Mouse (Mus musculus) macrophage (primary cell): Measurements from ENCODE around the gene Myo1e. TPM values are rescaled to one million over a fixed set of nuclear protein-coding genes. Genes with fewer than 3 reads are reported as not detected.
A peak's percentile ranks its signal among the peaks of the same experiment; 100 is the strongest.

Experiments
- H3K27ac ChIP-seq: fragments of 350-480 bp; formaldehyde crosslinking; 2 replicates; pipeline ENCODE4 v1.9.0; 2021
- H3K36me3 ChIP-seq: fragments of 350-480 bp; formaldehyde crosslinking; 2 replicates; pipeline ENCODE4 v1.9.0; 2021; ENCODE audit errors: inconsistent target
- H3K4me3 ChIP-seq: fragments of 350-480 bp; formaldehyde crosslinking; 2 replicates; pipeline ENCODE4 v1.9.0; 2021; ENCODE audit errors: inconsistent target
- H3K79me2 ChIP-seq: fragments of 350-480 bp; formaldehyde crosslinking; 2 replicates; pipeline ENCODE4 v1.9.0; 2021; ENCODE audit errors: inconsistent target
- WGBS: methylation state at CpG from one replicate; pipeline ENCODE4 v1.1.7; 2026; ENCODE audit warnings: inconsistent platforms; ENCODE audit not compliant: missing documents; 5-methylcytosine and 5-hydroxymethylcytosine counted together
- polyA plus RNA-seq: library from polyadenylated mRNA; stranded (reverse); fragments of 250-400 nt; gene quantifications from 3 replicates; pipeline ENCODE4 v1.2.4, GENCODE M21; 2018; ENCODE audit warnings: inconsistent platforms

Gene Myo1e
- polyA plus RNA-seq, 1 experiment from 2014 or later: 98.2 TPM

GRCm38 (mm10) chr9:70207981-70208521 lies 901 bp downstream of the Myo1e start:
- Histone ChIP-seq H3K27ac (no peak overlapping the region; the same call in 1 of the 2 replicates), H3K4me3 (peak overlapping the region; percentile 74), H3K36me3 (no peaks in the 10 kb centered on the region), H3K79me2 (peaks cover 55% of the 10 kb centered on the region)
- 2% methylated on average over 26 of the region's 26 CpGs for WGBS

DNA sequence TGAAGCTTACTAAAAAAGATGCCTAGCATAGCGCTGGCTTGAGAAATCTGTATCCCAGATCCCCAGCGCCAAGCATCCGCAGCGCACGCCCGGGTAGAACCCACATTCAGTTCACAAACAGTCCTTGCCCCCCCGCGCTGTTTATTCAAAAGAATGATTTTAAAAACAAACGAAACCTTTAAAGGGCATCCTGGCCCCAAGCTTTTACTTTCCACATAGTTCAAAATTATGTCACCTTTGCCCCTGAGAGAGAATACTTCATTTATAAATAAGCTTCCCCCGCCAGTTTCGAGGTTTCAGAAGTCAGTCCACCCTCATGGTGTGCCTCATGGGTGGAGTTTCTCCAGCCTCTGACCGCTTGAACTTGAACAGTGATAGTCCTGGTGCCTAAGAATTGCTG lies 1.6 kb downstream of the Myo1e start:
- Histone ChIP-seq H3K4me3 (peak overlapping the region; percentile 74), H3K27ac (no peak overlapping the region), H3K36me3 (no peaks in the 10 kb centered on the region), H3K79me2 (peaks cover 62% of the 10 kb centered on the region)
- WGBS: 54% methylated on average over 12 of the region's 12 CpGs

GRCm38 (mm10) chr9:70209296-70210049 lies 2.3 kb downstream of the Myo1e start:
- H3K79me2 ChIP-seq: peaks cover 69% of the 10 kb centered on the region
- no peak overlapping the region; the same call in 1 of the 2 replicates for H3K4me3 ChIP-seq
- H3K36me3 ChIP-seq: no peaks in the 10 kb centered on the region
- no peak overlapping the region for H3K27ac ChIP-seq
- WGBS: 81% methylated on average over 8 of the region's 8 CpGs

DNA sequence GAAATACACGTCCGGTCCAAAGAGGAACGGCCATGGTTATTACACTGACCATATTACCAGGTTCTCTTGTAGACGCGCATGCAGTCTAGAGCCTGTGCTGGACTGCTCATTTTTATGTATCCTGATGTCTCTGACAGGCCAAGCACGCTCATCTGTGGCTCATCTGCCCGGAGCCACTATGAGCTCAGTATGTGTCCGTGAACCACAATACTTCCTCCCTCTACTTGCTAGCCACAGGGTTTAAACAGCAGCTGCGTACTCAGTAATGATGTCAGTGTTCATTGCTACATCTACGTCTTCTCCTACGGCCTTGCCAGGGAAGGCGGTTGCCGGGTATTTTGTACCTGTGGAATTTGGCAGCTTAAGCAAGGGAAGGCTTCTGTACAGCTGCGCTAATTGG lies 4.5 kb downstream of the Myo1e start:
- Histone ChIP-seq H3K36me3 (no peaks in the 10 kb centered on the region), H3K79me2 (peaks cover 91% of the 10 kb centered on the region), H3K4me3 (no peak overlapping the region), H3K27ac (no peak overlapping the region)
- WGBS: 60% methylated on average over 14 of the region's 14 CpGs

GRCm38 (mm10) chr9:70216517-70216916 lies 9.4 kb downstream of the Myo1e start:
- 82% methylated on average over 6 of the region's 6 CpGs for WGBS
- H3K4me3 ChIP-seq: no peak overlapping the region
- peaks cover 100% of the 10 kb centered on the region for H3K79me2 ChIP-seq
- H3K27ac ChIP-seq: no peak overlapping the region
- H3K36me3 ChIP-seq: no peaks in the 10 kb centered on the region

GRCm38 (mm10) chr9:70219295-70219931 lies 12.3 kb downstream of the Myo1e start:
- WGBS: 66% methylated on average over 6 of the region's 6 CpGs

GRCm38 (mm10) chr9:70220461-70221170 lies 13.5 kb downstream of the Myo1e start:
- H3K36me3 ChIP-seq: no peaks in the 10 kb centered on the region
- H3K79me2 ChIP-seq: peaks cover 99% of the 10 kb centered on the region
- WGBS: 75% methylated on average over 6 of the region's 7 CpGs
- H3K4me3 ChIP-seq: no peak overlapping the region
- no peak overlapping the region for H3K27ac ChIP-seq

More at GRCm38 (mm10) chr9:70219295-70219931, 12.3 kb downstream of the Myo1e start:
- H3K36me3 ChIP-seq: no peaks in the 10 kb centered on the region
- no peak overlapping the region for H3K27ac ChIP-seq
- no peak overlapping the region for H3K4me3 ChIP-seq
- peaks cover 99% of the 10 kb centered on the region for H3K79me2 ChIP-seq

DNA sequence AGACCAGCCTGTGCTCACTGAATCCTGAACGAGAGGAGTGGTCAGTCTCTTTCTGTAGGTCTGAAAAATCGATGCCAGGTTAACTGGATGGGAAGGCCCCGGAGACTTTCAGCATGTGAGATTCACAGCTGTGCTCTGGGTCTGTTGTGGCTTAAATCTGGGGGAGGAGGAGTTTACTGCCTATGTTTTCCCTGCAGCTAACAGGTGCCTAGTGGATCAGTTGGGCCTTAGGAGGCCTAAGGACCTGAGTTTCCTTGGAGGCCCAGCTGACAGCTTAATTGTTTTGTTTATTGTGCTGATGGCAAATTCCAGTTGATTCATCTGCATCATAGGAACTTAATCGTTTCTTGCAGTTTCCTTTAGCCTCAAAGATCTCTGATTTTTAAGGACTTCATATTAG lies 16.0 kb downstream of the Myo1e start:
- Histone ChIP-seq H3K4me3 (no peak overlapping the region), H3K27ac (no peak overlapping the region), H3K36me3 (no peaks in the 10 kb centered on the region), H3K79me2 (peaks cover 99% of the 10 kb centered on the region)
- 96% methylated on average over 4 of the region's 4 CpGs for WGBS

DNA sequence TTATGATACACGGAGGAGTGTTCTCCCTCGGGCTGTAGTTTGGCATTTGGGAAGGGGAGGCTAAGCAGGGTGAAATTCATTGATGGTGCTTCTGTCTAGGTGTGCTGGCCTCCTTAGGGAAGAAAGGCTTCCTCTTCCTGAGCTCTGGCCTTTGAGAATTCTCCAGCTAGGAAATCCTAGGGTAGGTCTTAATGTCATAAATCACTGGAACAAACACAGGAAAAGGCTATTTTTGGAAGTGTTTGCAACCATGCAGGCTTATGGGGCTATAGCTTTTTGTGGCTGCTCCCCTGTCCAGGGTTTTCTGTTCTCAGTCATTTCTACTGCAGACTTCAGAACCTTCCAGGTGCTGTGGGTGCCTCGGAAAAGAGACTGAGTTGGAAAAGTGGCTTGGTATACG lies 16.9 kb downstream of the Myo1e start:
- H3K36me3 ChIP-seq: no peaks in the 10 kb centered on the region
- H3K79me2 ChIP-seq: peaks cover 99% of the 10 kb centered on the region
- WGBS: 82% methylated on average over 4 of the region's 4 CpGs
- H3K27ac ChIP-seq: no peak overlapping the region
- H3K4me3 ChIP-seq: no peak overlapping the region

GRCm38 (mm10) chr9:70226359-70226758 lies 19.2 kb downstream of the Myo1e start:
- 89% methylated on average over 4 of the region's 4 CpGs for WGBS
- Histone ChIP-seq H3K36me3 (no peaks in the 10 kb centered on the region), H3K4me3 (no peak overlapping the region), H3K79me2 (peaks cover 99% of the 10 kb centered on the region), H3K27ac (no peak overlapping the region)

GRCm38 (mm10) chr9:70229823-70230222 lies 22.7 kb downstream of the Myo1e start:
- WGBS: 88% methylated on average over 8 of the region's 8 CpGs
- Histone ChIP-seq H3K27ac (no peak overlapping the region), H3K4me3 (no peak overlapping the region), H3K79me2 (peaks cover 100% of the 10 kb centered on the region), H3K36me3 (no peaks in the 10 kb centered on the region)

- whole genome bisulfite sequencing: 76% methylated on average over 10 of the region's 10 CpGs
- H3K36me3 ChIP-seq: no peaks in the 10 kb centered on the region
- H3K4me3 ChIP-seq: no peak overlapping the region
- no peak overlapping the region for H3K27ac ChIP-seq
- peaks cover 95% of the 10 kb centered on the region for H3K79me2 ChIP-seq
These were observed 25.2 kb downstream of the Myo1e start for GRCm38 (mm10) chr9:70232044-70233010.

DNA sequence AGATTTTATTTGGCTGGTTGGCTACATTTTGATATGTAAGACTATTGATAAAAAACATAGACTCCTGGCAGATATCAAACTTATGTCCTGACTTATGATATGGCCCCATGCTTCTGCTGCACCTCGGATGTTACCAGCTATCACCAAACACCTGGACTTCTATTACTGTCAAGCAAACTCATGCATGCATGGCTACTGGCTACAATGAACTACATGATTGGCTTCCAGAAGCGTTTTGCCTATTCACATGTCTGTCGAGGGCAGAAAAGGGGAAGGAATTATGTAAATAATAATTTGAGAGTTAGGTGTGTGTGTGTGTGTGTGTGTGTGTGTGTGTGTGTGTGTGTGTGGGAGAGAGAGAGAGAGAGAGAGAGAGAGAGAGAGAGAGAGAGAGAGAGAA lies 30.0 kb downstream of the Myo1e start:
- Histone ChIP-seq H3K36me3 (no peaks in the 10 kb centered on the region), H3K79me2 (peaks cover 89% of the 10 kb centered on the region), H3K4me3 (no peak overlapping the region), H3K27ac (no peak overlapping the region)
- WGBS: 11% methylated on average over 3 of the region's 3 CpGs

- Histone ChIP-seq H3K27ac (no peak overlapping the region), H3K79me2 (peaks cover 89% of the 10 kb centered on the region), H3K36me3 (no peaks in the 10 kb centered on the region), H3K4me3 (no peak overlapping the region)
- WGBS: 15% methylated on average over 2 of the region's 2 CpGs
These were observed 30.4 kb downstream of the Myo1e start for GRCm38 (mm10) chr9:70237561-70237960.
